Mouse (Mus musculus) CD8-positive naive resting alpha-beta T cell, adult 2 months (primary cell): ENCODE measurements at regions not wholly inside any gene's neighbourhood (a gene's known extent, or its start where the extent isn't known, plus 50 kb on each side); places are given as distances from the start of the nearest gene placed in this dataset.
A peak's percentile ranks its signal among the peaks of the same experiment; 100 is the strongest.

Experiments
- DNase-seq, 2 experiments: peaks; one replicate each; pipeline ENCODE4 v3.0.0; 2022; ENCODE audit warnings: low read depth in 2 of 2, low spot score in 2 of 2

- peak; percentile 30 to 43 for DNase-seq
These were observed 50.6 kb upstream of the Larp1 start for GRCm38 (mm10) chr11:57958233-57958632.

GRCm38 (mm10) chr11:57956909-57957308, 52.0 kb upstream of the Larp1 start:
- no peak for DNase-seq

GRCm38 (mm10) chr11:57956076-57956475, 52.8 kb upstream of the Larp1 start:
- DNase-seq: no peak

- DNase-seq: no peak
These were observed 53.4 kb upstream of the Larp1 start for GRCm38 (mm10) chr11:57955476-57955875.

- DNase-seq: no peak
These were observed 54.2 kb upstream of the Larp1 start for GRCm38 (mm10) chr11:57954510-57955184.

- DNase-seq: no peak
These were observed 55.2 kb upstream of the Larp1 start for GRCm38 (mm10) chr11:57953694-57954093.

GRCm38 (mm10) chr11:57952619-57953018, 56.2 kb upstream of the Larp1 start:
- DNase-seq: peak; percentile 27 to 29

GRCm38 (mm10) chr11:57951541-57952326, 57.1 kb upstream of the Larp1 start:
- peak; percentile 15 to 37 for DNase-seq

GRCm38 (mm10) chr11:57950989-57951388, 57.9 kb upstream of the Larp1 start:
- DNase-seq: peak; percentile 58 to 67

- no peak for DNase-seq
These were observed 59.8 kb upstream of the Larp1 start for GRCm38 (mm10) chr11:57949067-57949466.

GRCm38 (mm10) chr11:57947347-57947746, 61.5 kb upstream of the Larp1 start:
- no peak for DNase-seq

- peak; percentile 88 to 92 for DNase-seq
These were observed 74.4 kb upstream of the Larp1 start for GRCm38 (mm10) chr11:57934391-57934850.

GRCm38 (mm10) chr11:57933065-57933464, 75.8 kb upstream of the Larp1 start:
- DNase-seq: no peak

GRCm38 (mm10) chr11:57929506-57929905, 79.4 kb upstream of the Larp1 start:
- no peak for DNase-seq

GRCm38 (mm10) chr11:57920263-57920662, 87.6 kb upstream of the Hand1 start:
- no peak for DNase-seq

- no peak for DNase-seq
These were observed 85.9 kb upstream of the Hand1 start for GRCm38 (mm10) chr11:57918447-57919059.

GRCm38 (mm10) chr11:57917974-57918373, 85.4 kb upstream of the Hand1 start:
- no peak for DNase-seq

- no peak for DNase-seq
These were observed 83.4 kb upstream of the Hand1 start for GRCm38 (mm10) chr11:57916016-57916415.

- DNase-seq: no peak
These were observed 81.4 kb upstream of the Hand1 start for GRCm38 (mm10) chr11:57913801-57914560.

- DNase-seq: no peak
These were observed 80.5 kb upstream of the Hand1 start for GRCm38 (mm10) chr11:57913020-57913699.
